Mouse (Mus musculus): ENCODE measurements around the gene Capzb. TPM values are rescaled to one million over a fixed set of nuclear protein-coding genes. Genes with fewer than 3 reads are reported as not detected.

The Capzb gene
- polyA plus RNA-seq, 1 experiment from 2014 or later = 244 TPM

GRCm38 (mm10) chr4:139235556-139235955 is 42.9 kb downstream of the Capzb start:
- Histone ChIP-seq H3K27me3 (ENCODE audit: control insufficient read depth, insufficient read depth, low read length) (no peaks in the 10 kb centered on the region), H3K4me3 (ENCODE audit: low read depth, low read length) (no peak overlapping the region), H3K36me3 (ENCODE audit: control insufficient read depth, insufficient read depth, low read length) (peaks cover 5% of the 10 kb centered on the region; the same call in 1 of the 2 replicates), H3K9ac (ENCODE audit: low read length) (no peak overlapping the region), H3K27ac (ENCODE audit: low read depth, low read length) (no peak overlapping the region), H3K4me2 (no peak overlapping the region), H3K9me3 (ENCODE audit: control insufficient read depth, low read length) (no peaks in the 10 kb centered on the region), H3K4me1 (ENCODE audit: control insufficient read depth, insufficient read depth, low read length) (peaks cover 10% of the 10 kb centered on the region)
- DNase-seq (ENCODE audit: low spot score, missing footprints) (no peak), ATAC-seq (ENCODE audit: low FRiP score) (no peak)
- WGBS = 94% methylated on average over 7 of the region's 7 CpGs

- H3K27ac ChIP-seq (ENCODE audit: low read depth, low read length) = no peak overlapping the region
- WGBS = 87% methylated on average over 16 of the region's 16 CpGs
- H3K36me3 ChIP-seq (ENCODE audit: control insufficient read depth, insufficient read depth, low read length) = peaks cover 8% of the 10 kb centered on the region; the same call in 1 of the 2 replicates
These were observed 45.9 kb downstream of the Capzb start for GRCm38 (mm10) chr4:139238612-139239011.

GRCm38 (mm10) chr4:139240334-139240733 is 47.6 kb downstream of the Capzb start:
- no peak overlapping the region for H3K4me3 ChIP-seq (ENCODE audit: low read depth, low read length)
- 91% methylated on average over 6 of the region's 6 CpGs for whole genome bisulfite sequencing
- DNase-seq (ENCODE audit: low spot score, missing footprints) = no peak
- H3K9ac ChIP-seq (ENCODE audit: low read length) = no peak overlapping the region
- peaks cover 8% of the 10 kb centered on the region; the same call in 1 of the 2 replicates for H3K36me3 ChIP-seq (ENCODE audit: control insufficient read depth, insufficient read depth, low read length)
- no peaks in the 10 kb centered on the region for H3K9me3 ChIP-seq (ENCODE audit: control insufficient read depth, low read length)
- H3K27ac ChIP-seq (ENCODE audit: low read depth, low read length) = no peak overlapping the region
- no peaks in the 10 kb centered on the region for H3K27me3 ChIP-seq (ENCODE audit: control insufficient read depth, insufficient read depth, low read length)
- H3K4me2 ChIP-seq = no peak overlapping the region
- no peak for ATAC-seq (ENCODE audit: low FRiP score)
- no peaks in the 10 kb centered on the region for H3K4me1 ChIP-seq (ENCODE audit: control insufficient read depth, insufficient read depth, low read length)

More at GRCm38 (mm10) chr4:139238612-139239011, 45.9 kb downstream of the Capzb start:
- Histone ChIP-seq H3K4me1 (ENCODE audit: control insufficient read depth, insufficient read depth, low read length) (no peaks in the 10 kb centered on the region), H3K9me3 (ENCODE audit: control insufficient read depth, low read length) (no peaks in the 10 kb centered on the region), H3K27me3 (ENCODE audit: control insufficient read depth, insufficient read depth, low read length) (no peaks in the 10 kb centered on the region), H3K9ac (ENCODE audit: low read length) (no peak overlapping the region), H3K4me2 (no peak overlapping the region), H3K4me3 (ENCODE audit: low read depth, low read length) (no peak overlapping the region)
- DNase-seq (ENCODE audit: low spot score, missing footprints) = no peak
- ATAC-seq (ENCODE audit: low FRiP score) = no peak

- Histone ChIP-seq H3K4me3 (ENCODE audit: low read depth, low read length) (no peak overlapping the region), H3K4me1 (ENCODE audit: control insufficient read depth, insufficient read depth, low read length) (peaks cover 3% of the 10 kb centered on the region; the same call in 1 of the 2 replicates), H3K4me2 (no peak overlapping the region), H3K27ac (ENCODE audit: low read depth, low read length) (no peak overlapping the region), H3K9ac (ENCODE audit: low read length) (no peak overlapping the region), H3K9me3 (ENCODE audit: control insufficient read depth, low read length) (no peaks in the 10 kb centered on the region), H3K36me3 (ENCODE audit: control insufficient read depth, insufficient read depth, low read length) (peaks cover 8% of the 10 kb centered on the region; the same call in 1 of the 2 replicates), H3K27me3 (ENCODE audit: control insufficient read depth, insufficient read depth, low read length) (no peaks in the 10 kb centered on the region)
- no peak for DNase-seq (ENCODE audit: low spot score, missing footprints)
- no peak for ATAC-seq (ENCODE audit: low FRiP score)
- WGBS = 80% methylated on average over 22 of the region's 22 CpGs
These were observed 49.2 kb downstream of the Capzb start for GRCm38 (mm10) chr4:139241678-139242606.

GRCm38 (mm10) chr4:139242607-139242955 is 49.9 kb downstream of the Capzb start:
- Histone ChIP-seq H3K9me3 (ENCODE audit: control insufficient read depth, low read length) (no peaks in the 10 kb centered on the region), H3K27me3 (ENCODE audit: control insufficient read depth, insufficient read depth, low read length) (no peaks in the 10 kb centered on the region), H3K4me3 (ENCODE audit: low read depth, low read length) (no peak overlapping the region), H3K9ac (ENCODE audit: low read length) (no peak overlapping the region), H3K27ac (ENCODE audit: low read depth, low read length) (no peak overlapping the region), H3K4me1 (ENCODE audit: control insufficient read depth, insufficient read depth, low read length) (peaks cover 3% of the 10 kb centered on the region; the same call in 1 of the 2 replicates), H3K36me3 (ENCODE audit: control insufficient read depth, insufficient read depth, low read length) (peaks cover 8% of the 10 kb centered on the region; the same call in 1 of the 2 replicates), H3K4me2 (no peak overlapping the region)
- 77% methylated on average over 7 of the region's 7 CpGs for WGBS
- ATAC-seq (ENCODE audit: low FRiP score) (no peak), DNase-seq (ENCODE audit: low spot score, missing footprints) (no peak)

GRCm38 (mm10) chr4:139244176-139244575 is 51.5 kb downstream of the Capzb start:
- Histone ChIP-seq H3K27ac (ENCODE audit: low read depth, low read length) (no peak overlapping the region), H3K4me2 (no peak overlapping the region), H3K4me1 (ENCODE audit: control insufficient read depth, insufficient read depth, low read length) (peaks cover 6% of the 10 kb centered on the region), H3K4me3 (ENCODE audit: low read depth, low read length) (no peak overlapping the region), H3K9me3 (ENCODE audit: control insufficient read depth, low read length) (no peaks in the 10 kb centered on the region), H3K27me3 (ENCODE audit: control insufficient read depth, insufficient read depth, low read length) (no peaks in the 10 kb centered on the region), H3K9ac (ENCODE audit: low read length) (no peak overlapping the region), H3K36me3 (ENCODE audit: control insufficient read depth, insufficient read depth, low read length) (peaks cover 8% of the 10 kb centered on the region; the same call in 1 of the 2 replicates)
- DNase-seq (ENCODE audit: low spot score, missing footprints) = no peak
- ATAC-seq (ENCODE audit: low FRiP score) = no peak
- 83% methylated on average over 3 of the region's 3 CpGs for WGBS

- no peaks in the 10 kb centered on the region for H3K27me3 ChIP-seq (ENCODE audit: control insufficient read depth, insufficient read depth, low read length)
- ATAC-seq (ENCODE audit: low FRiP score) (no peak), DNase-seq (ENCODE audit: low spot score, missing footprints) (no peak)
- H3K36me3 ChIP-seq (ENCODE audit: control insufficient read depth, insufficient read depth, low read length) = 0 out of 2 replicates have a peak, but pooled peaks cover 6% of the 10 kb centered on the region
- no peak overlapping the region for H3K27ac ChIP-seq (ENCODE audit: low read depth, low read length)
- no peak overlapping the region for H3K4me3 ChIP-seq (ENCODE audit: low read depth, low read length)
- H3K9me3 ChIP-seq (ENCODE audit: control insufficient read depth, low read length) = no peaks in the 10 kb centered on the region
- H3K4me1 ChIP-seq (ENCODE audit: control insufficient read depth, insufficient read depth, low read length) = peaks cover 6% of the 10 kb centered on the region
- no peak overlapping the region for H3K4me2 ChIP-seq
- no peak overlapping the region for H3K9ac ChIP-seq (ENCODE audit: low read length)
- WGBS = 68% methylated on average over 6 of the region's 6 CpGs
These were observed 52.1 kb downstream of the Capzb start for GRCm38 (mm10) chr4:139244766-139245165.

- ATAC-seq (ENCODE audit: low FRiP score) = no peak
- H3K27me3 ChIP-seq (ENCODE audit: control insufficient read depth, insufficient read depth, low read length) = no peaks in the 10 kb centered on the region
- no peak overlapping the region for H3K9ac ChIP-seq (ENCODE audit: low read length)
- WGBS = 89% methylated on average over 2 of the region's 2 CpGs
- H3K36me3 ChIP-seq (ENCODE audit: control insufficient read depth, insufficient read depth, low read length) = 0 out of 2 replicates have a peak, but pooled peaks cover 3% of the 10 kb centered on the region
- no peak overlapping the region for H3K27ac ChIP-seq (ENCODE audit: low read depth, low read length)
- no peak overlapping the region for H3K4me3 ChIP-seq (ENCODE audit: low read depth, low read length)
- H3K9me3 ChIP-seq (ENCODE audit: control insufficient read depth, low read length) = no peaks in the 10 kb centered on the region
- no peak overlapping the region for H3K4me2 ChIP-seq
- peaks cover 6% of the 10 kb centered on the region for H3K4me1 ChIP-seq (ENCODE audit: control insufficient read depth, insufficient read depth, low read length)
- DNase-seq (ENCODE audit: low spot score, missing footprints) = no peak
These were observed 52.8 kb downstream of the Capzb start for GRCm38 (mm10) chr4:139245534-139245933.
